Comparison of ENCODE assay signal across 8 mouse cellular contexts in the genomic region with DNA sequence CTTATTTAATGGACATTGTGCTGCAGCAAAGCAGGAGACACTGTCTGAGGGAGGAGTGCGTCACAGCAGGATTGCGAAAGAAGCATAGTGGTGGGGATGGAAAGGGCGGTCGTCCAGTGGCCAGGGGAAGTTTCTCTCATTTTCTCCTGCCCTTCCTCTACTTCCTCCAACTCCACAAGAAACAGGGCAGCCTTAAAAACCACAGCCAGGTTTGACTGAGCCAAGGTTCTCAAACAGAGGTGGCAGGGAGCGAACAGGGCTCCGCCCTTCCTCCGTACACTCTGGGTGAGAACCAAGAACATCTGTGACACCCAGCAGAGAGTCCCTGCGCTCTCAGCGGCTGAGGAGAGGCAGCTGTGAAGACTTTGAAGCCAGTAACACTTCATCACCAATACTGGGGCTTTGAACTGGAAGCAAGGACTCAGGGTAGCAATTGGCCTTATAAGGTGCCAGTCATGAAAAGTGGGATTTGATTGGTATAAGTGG. TPM values are rescaled to one million over a fixed set of nuclear protein-coding genes. Genes with fewer than 3 reads are reported as not detected.
DNase-seq lines count a peak whose midpoint lies in the region; ATAC-seq and TF ChIP-seq lines count a peak whose summit lies in the region.

No protein-coding gene starts in this region.

- no peaks in the 10 kb centered on the region for H3K79me2 ChIP-seq in C2C12 (ENCODE audit: control insufficient read depth, insufficient read depth)

- DNase-seq in c-Kit-positive CD71-negative TER-119-negative erythroid progenitor cells, embryonic 14.5 days (ENCODE audit: low read depth) = peak; percentile 48
- peak; percentile 57 to 65 for DNase-seq in lung, postnatal 4 days
- no peak for DNase-seq in layer of hippocampus, postnatal 10 days (ENCODE audit: low spot score in 2 of 2)
- no peak for DNase-seq in left cerebral cortex, adult 18-20 months (ENCODE audit: low spot score in 2 of 2)
- no peak for DNase-seq in right cerebral cortex, postnatal 10 days (ENCODE audit: low spot score in 2 of 2)

- ATAC-seq in hematopoietic stem cell, adult 5-6 weeks (replicated peaks in 1 of 2; ENCODE audit: insufficient read depth in 1 of 2, low FRiP score in 2 of 2, low TSS enrichment in 1 of 2, low read depth in 1 of 2, poor library complexity in 2 of 2, severe bottlenecking in 2 of 2) = peak; percentile 46 to 75; a peak in 3 of 4 replicates
- ATAC-seq in frontal cortex, adult (ENCODE audit: low TSS enrichment) = no peak

- H3K27me3 ChIP-seq in C2C12 (ENCODE audit: control insufficient read depth, insufficient read depth, insufficient read length) = no peaks in the 10 kb centered on the region

- no peaks in the 10 kb centered on the region for H3K36me3 ChIP-seq in C2C12 (ENCODE audit: control insufficient read depth, insufficient read depth)

- no peaks in the 10 kb centered on the region for H3K79me3 ChIP-seq in C2C12 (ENCODE audit: low read depth)

- no peak for TF ChIP-seq CTCF in C2C12 (IDR thresholded peaks at IDR 0.05; ENCODE audit: control insufficient read depth, insufficient read depth, insufficient read length)

- H3ac ChIP-seq in C2C12 (ENCODE audit: control insufficient read depth, insufficient read length, low read depth) = no peak overlapping the region

- H3K4me3 ChIP-seq in C2C12 (ENCODE audit: insufficient read depth, poor library complexity, severe bottlenecking) = no peak overlapping the region

TF ChIP-seq in C2C12, 6 proteins besides CTCF, POLR2A, EP300 and RAD21:
- TF ChIP-seq CEBPB (IDR thresholded peaks at IDR 0.05; ENCODE audit: low read depth) (peak; percentile 93), FOSL1 (IDR thresholded peaks at IDR 0.05; ENCODE audit: insufficient read depth, low read length, poor library complexity, severe bottlenecking) (no peak)

RNA-seq across cellular contexts. Expression of a gene that starts 9.5 kb away (rescaled TPM):
- polyA plus RNA-seq in C2C12 (2012; fragmentation: generic; extraction: Trizol) = 0.59 TPM
- not detected in 2 replicates for total RNA-seq in hematopoietic stem cell, adult 5-6 weeks (2017)
- total RNA-seq in layer of hippocampus, postnatal 10 days (2021) = under 1 TPM; 0.56 to 0.80 TPM
- total RNA-seq in left cerebral cortex, adult 18-20 months (2021) = 1 to 10 TPM; 1.7 to 3.0 TPM

Comparison
In these comparisons a context has a peak if more than half of its experiments do, and no peak if none do; other contexts are left out.
1. DNase-seq: peak in c-Kit-positive CD71-negative TER-119-negative erythroid progenitor cells, embryonic 14.5 days (single experiment) and lung, postnatal 4 days (2 of 2); none in layer of hippocampus, postnatal 10 days (0 of 2), left cerebral cortex, adult 18-20 months (0 of 2) and right cerebral cortex, postnatal 10 days (0 of 2).